Mouse (Mus musculus) forebrain, embryonic 14.5 days (tissue): ENCODE data around the gene Mettl26. TPM values are rescaled to one million over a fixed set of nuclear protein-coding genes. Genes with fewer than 3 reads are reported as not detected.
"Not testable (repeated sequence)": the region's sequence is repeated elsewhere in the genome, so short reads cannot be mapped to it uniquely, and the experiment has no call there.

ENCODE experiments used
- ATAC-seq: fragments of 200-750 bp; cut with Nextera tagmentation; 2 replicates; pipeline ENCODE4 v1.8.0; 2017; ENCODE audit warnings: mild to moderate bottlenecking, moderate library complexity
- DNase-seq: peaks from one replicate; pipeline ENCODE4 v3.0.0-alpha.2; 2015; ENCODE audit warnings: low spot score
- H3K27ac ChIP-seq: fragments of 300-500 bp; sonication (generic); 2 replicates; pipeline ENCODE4 v1.5.1; 2014; ENCODE audit warnings: low read depth, mild to moderate bottlenecking, control low read depth, low read length, moderate library complexity
- H3K27me3 ChIP-seq: fragments of 300-500 bp; sonication (generic); replicated peaks from 2 replicates; pipeline ENCODE4 v1.6.1; 2014; ENCODE audit warnings: low read length, control low read depth, mixed read lengths; ENCODE audit not compliant: control insufficient read depth, insufficient read depth
- H3K36me3 ChIP-seq: fragments of 300-500 bp; sonication (generic); 2 replicates; pipeline ENCODE4 v1.6.1; 2014; ENCODE audit warnings: low read length, control low read depth; ENCODE audit not compliant: control insufficient read depth, insufficient read depth
- H3K4me1 ChIP-seq: fragments of 300-500 bp; sonication (generic); 2 replicates; pipeline ENCODE4 v1.6.1; 2014; ENCODE audit warnings: antibody characterized with exemption, low read length, control low read depth; ENCODE audit not compliant: control insufficient read depth, insufficient read depth
- H3K4me2 ChIP-seq: fragments of 300-500 bp; sonication (generic); 2 replicates; pipeline ENCODE4 v1.6.1; 2014; ENCODE audit warnings: mild to moderate bottlenecking, control low read depth, low read length
- H3K4me3 ChIP-seq: fragments of 300-500 bp; sonication (generic); 2 replicates; pipeline ENCODE4 v1.5.1; 2014; ENCODE audit warnings: low read depth, low read length, control low read depth
- H3K9ac ChIP-seq: fragments of 300-500 bp; sonication (generic); 2 replicates; pipeline ENCODE4 v1.6.1; 2014; ENCODE audit warnings: mild to moderate bottlenecking, low read length, control low read depth, moderate library complexity
- H3K9me3 ChIP-seq: fragments of 300-500 bp; sonication (generic); replicated peaks from 2 replicates; pipeline ENCODE4 v1.6.1; 2016; ENCODE audit warnings: low read length, control low read depth, mixed read lengths; ENCODE audit not compliant: control insufficient read depth
- WGBS: fragments of 180-500 bp; shearing (Covaris S2); extraction: QIAGEN DNeasy Blood & Tissue Kit; methylation state at CpG from one replicate; pipeline ENCODE4 v1.1.7; 2014; 5-methylcytosine and 5-hydroxymethylcytosine counted together
- polyA plus RNA-seq: library from polyadenylated mRNA; unstranded; fragments of >200 nt; fragmentation: Nextera tagmentation; extraction: Ambion mirVana; gene quantifications from 2 replicates; pipeline ENCODE4 v1.2.1, GENCODE M21; 2014

Gene Mettl26
- polyA plus RNA-seq, 1 experiment from 2014 or later = 66.0 TPM

DNA sequence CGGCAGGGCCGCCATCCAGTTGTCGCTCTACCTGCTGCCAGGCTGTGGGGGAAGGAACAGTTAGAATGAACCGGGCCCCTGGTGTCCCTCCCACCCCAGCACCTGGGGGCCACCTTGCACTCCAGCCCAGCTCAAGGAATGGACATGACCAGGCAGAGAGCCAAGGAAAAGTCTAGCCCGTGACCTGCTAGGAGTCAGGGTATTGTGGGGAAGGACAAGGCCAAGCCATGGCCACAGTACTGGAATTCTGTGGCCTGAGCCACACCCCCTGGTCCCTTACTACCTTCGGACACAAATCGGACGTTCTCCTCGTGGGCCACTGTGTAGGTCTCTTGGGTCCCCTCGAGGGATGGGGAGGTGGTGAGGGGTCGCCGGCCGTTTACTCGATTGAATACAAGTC, 10.6 kb upstream of the Mettl26 start:
- DNase-seq = no peak
- no peaks in the 10 kb centered on the region for H3K9me3 ChIP-seq
- no peak overlapping the region for H3K4me3 ChIP-seq
- H3K4me1 ChIP-seq = peaks cover 17% of the 10 kb centered on the region
- no peak overlapping the region for H3K27ac ChIP-seq
- no peaks in the 10 kb centered on the region for H3K36me3 ChIP-seq
- H3K9ac ChIP-seq = no peak overlapping the region
- no peak overlapping the region for H3K4me2 ChIP-seq
- no peak for ATAC-seq
- 93% methylated on average over 14 of the region's 14 CpGs for WGBS
- no peaks in the 10 kb centered on the region for H3K27me3 ChIP-seq

DNA sequence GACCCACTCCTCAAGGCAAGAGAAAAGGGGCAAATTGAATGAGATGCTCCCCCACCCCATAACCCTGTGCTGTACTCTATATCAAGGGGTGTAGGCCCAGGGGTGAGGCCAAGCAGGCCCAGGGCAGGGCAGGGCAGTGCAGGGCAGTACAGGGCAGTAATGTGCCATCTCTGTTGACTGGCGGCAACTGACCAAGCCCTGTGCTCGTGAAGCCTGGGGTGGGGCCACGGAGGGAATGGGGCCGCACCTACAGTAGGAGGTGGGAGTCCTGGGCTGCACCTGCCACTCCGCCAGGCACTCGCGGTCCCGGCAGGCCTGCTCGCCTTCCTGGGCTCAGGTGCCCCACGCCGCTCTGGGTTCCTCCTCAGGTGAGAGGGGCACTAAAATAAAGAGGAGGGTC, 9.6 kb upstream of the Mettl26 start:
- Histone ChIP-seq H3K4me2 (no peak overlapping the region), H3K27ac (no peak overlapping the region), H3K27me3 (no peaks in the 10 kb centered on the region), H3K4me3 (no peak overlapping the region), H3K9ac (no peak overlapping the region), H3K36me3 (no peaks in the 10 kb centered on the region), H3K9me3 (no peaks in the 10 kb centered on the region), H3K4me1 (peaks cover 16% of the 10 kb centered on the region)
- no peak for DNase-seq
- WGBS = 90% methylated on average over 11 of the region's 11 CpGs
- no peak for ATAC-seq

DNA sequence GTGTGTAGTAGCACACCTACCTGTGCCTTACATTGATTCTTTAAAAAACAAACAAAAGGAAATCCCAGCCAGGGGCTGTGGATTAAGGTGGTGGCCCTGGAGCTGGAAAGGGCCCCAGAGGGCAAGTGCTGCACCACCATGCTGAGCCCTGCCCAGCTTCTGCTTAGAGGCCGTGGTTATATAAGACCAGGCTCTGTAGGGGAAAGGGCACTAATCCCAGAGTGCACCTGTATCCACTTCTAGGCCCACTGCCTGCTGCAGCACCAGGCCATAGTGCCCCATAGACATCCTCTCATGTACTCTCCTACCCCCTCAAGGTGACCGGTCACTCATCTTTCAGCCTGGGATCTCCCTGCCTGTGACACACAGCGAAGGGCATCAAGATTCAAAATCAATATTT, 8.7 kb upstream of the Mettl26 start:
- WGBS = 88% methylated on average over 3 of the region's 3 CpGs
- ATAC-seq = no peak
- Histone ChIP-seq H3K4me2 (no peak overlapping the region), H3K4me1 (peaks cover 10% of the 10 kb centered on the region; the same call in 1 of the 2 replicates), H3K4me3 (no peak overlapping the region), H3K27me3 (no peaks in the 10 kb centered on the region), H3K9ac (no peak overlapping the region), H3K9me3 (no peaks in the 10 kb centered on the region), H3K27ac (no peak overlapping the region), H3K36me3 (no peaks in the 10 kb centered on the region)
- DNase-seq = no peak

DNA sequence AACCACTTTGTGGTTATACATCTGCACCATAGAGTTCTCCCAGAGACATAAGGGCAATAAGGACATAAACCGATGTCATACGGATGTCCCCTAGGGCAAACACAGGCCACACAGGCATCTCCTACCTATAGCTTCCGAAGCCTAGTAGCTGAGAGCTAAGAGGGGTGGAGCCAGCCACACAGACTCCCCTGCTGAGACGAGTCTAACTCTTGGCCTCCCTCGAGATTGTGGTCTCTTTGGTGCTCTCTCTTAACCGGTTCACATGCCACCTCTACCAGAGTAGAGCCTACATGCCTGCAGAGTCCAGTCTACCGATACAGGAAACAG, 7.4 kb upstream of the Mettl26 start:
- ATAC-seq (no peak), DNase-seq (no peak)
- H3K27me3 ChIP-seq = no peaks in the 10 kb centered on the region
- peak overlapping the region; percentile 62 for H3K4me3 ChIP-seq
- no peaks in the 10 kb centered on the region for H3K36me3 ChIP-seq
- H3K4me2 ChIP-seq = peak overlapping the region; percentile 99
- no peaks in the 10 kb centered on the region for H3K9me3 ChIP-seq
- 13% methylated on average over 7 of the region's 7 CpGs for WGBS
- H3K4me1 ChIP-seq = peaks cover 6% of the 10 kb centered on the region; the same call in 1 of the 2 replicates
- no peak overlapping the region for H3K27ac ChIP-seq
- H3K9ac ChIP-seq = peak overlapping the region; percentile 69

DNA sequence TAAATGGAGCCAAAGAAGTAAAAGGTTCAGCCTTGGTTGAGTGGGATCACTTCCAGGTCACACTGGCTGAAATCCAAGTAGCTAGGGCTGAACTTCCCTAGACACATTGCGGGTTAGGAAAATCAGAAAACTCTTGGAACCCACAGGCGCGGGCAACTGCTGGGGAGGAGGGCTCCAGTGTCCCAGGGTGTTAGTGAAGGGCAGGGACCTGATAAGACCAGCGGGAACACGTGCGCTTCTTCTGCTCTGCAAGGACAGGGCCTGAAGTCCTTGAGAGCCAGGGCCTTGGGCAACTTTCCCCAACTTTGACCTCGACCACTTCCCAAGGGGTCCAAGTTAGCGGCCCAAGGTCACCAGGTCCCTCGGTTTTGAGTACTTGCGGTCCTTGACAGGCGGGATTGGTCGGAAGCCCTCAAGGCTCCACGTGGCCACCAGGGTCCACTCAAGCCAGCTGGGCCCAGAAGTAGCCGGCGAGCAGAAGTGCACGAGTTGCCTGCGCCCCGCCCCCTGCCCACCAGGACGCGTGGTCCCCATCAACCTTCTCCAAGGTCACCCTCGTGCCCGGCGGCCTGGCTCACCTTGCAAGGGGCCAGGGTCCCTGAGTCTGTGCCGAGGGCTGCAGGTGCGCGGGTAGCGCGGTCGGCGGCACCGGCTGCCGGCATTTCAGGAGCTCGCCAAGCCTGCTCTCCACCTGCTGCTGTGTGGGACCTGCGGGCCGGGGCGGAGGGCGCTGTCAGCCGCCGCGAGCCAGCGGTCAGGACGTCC, 6.9 kb upstream of the Mettl26 start:
- Histone ChIP-seq H3K27me3 (no peaks in the 10 kb centered on the region), H3K9ac (peak overlapping the region; percentile 69), H3K4me3 (peak overlapping the region; percentile 62), H3K27ac (no peak overlapping the region), H3K9me3 (no peaks in the 10 kb centered on the region), H3K4me1 (peaks cover 6% of the 10 kb centered on the region; the same call in 1 of the 2 replicates), H3K4me2 (peak overlapping the region; percentile 99), H3K36me3 (no peaks in the 10 kb centered on the region)
- 2% methylated on average over 41 of the region's 42 CpGs for WGBS
- DNase-seq = peak; percentile 17
- ATAC-seq = peak; percentile 51

DNA sequence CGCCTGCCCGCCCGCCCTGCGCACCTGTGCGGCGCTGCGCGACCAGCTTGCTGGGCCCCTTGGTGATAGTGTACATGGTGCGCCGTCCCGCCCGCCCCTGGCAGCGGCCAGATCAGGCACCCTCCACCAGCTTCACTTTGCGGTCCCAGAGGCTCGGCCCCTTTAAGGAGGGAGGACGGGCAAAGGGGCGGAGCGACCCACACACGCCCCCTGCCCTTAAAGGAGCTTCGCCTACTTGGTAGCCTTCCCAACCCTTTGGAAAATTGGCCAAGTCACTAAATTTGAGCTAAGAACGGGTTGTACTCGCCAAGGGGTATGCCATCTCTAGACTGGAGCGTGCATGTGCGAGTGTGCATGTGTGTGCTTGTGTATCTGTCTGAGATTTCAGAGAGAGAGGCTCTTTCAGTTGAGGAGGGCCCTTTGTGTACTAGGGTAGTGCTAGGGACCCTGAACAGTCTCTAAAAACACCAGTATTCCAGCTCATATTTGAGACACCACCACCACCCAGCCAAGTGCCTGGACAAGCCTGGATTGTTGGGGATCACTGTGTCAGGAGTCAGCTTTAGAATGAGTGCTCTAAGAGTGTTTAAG, 6.2 kb upstream of the Mettl26 start, which contains the start of gene Mcrip2:
Gene Mcrip2 (minus strand): TSS at position 164 of the 591 bp plus-strand sequence.
- no peaks in the 10 kb centered on the region for H3K36me3 ChIP-seq
- H3K9ac ChIP-seq = peak within 1 kb of the TSS; percentile 69
- peak within 1 kb of the TSS; percentile 62 for H3K4me3 ChIP-seq
- H3K4me1 ChIP-seq = peaks cover 6% of the 10 kb centered on the region; the same call in 1 of the 2 replicates
- H3K27ac ChIP-seq = peak within 1 kb of the TSS; percentile 55; the same call in 1 of the 2 replicates
- peak; percentile 94 for ATAC-seq
- WGBS = 0% methylated on average over 24 of the region's 24 CpGs
- H3K27me3 ChIP-seq = no peaks in the 10 kb centered on the region
- DNase-seq = peak; percentile 91
- no peaks in the 10 kb centered on the region for H3K9me3 ChIP-seq
- peak within 1 kb of the TSS; percentile 99 for H3K4me2 ChIP-seq

DNA sequence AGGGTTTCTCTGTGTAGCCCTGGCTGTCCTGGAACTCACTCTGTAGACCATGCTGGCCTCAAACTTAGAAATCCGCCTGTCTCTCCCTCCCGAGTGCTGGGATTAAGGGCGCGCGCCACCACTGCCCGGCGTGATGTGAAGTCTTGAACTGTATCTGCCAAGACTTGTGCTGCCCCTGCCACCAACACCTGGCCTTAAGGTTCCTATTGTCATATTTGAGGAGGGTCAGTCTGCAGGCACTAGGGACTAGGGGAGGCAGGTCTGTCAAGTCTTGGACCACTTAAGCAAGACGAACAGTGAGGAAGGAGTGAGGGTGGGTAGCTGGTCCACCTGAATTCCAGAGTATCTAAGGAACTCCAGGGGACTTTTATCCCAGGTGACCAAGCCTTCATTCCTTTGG, 5.4 kb upstream of the Mettl26 start:
- Histone ChIP-seq H3K4me3 (no peak overlapping the region), H3K27ac (no peak overlapping the region), H3K4me1 (peaks cover 12% of the 10 kb centered on the region; the same call in 1 of the 2 replicates), H3K9ac (no peak overlapping the region), H3K4me2 (no peak overlapping the region), H3K36me3 (no peaks in the 10 kb centered on the region), H3K9me3 (no peaks in the 10 kb centered on the region), H3K27me3 (no peaks in the 10 kb centered on the region)
- 88% methylated on average over 8 of the region's 8 CpGs for WGBS
- no peak for ATAC-seq
- DNase-seq = no peak

DNA sequence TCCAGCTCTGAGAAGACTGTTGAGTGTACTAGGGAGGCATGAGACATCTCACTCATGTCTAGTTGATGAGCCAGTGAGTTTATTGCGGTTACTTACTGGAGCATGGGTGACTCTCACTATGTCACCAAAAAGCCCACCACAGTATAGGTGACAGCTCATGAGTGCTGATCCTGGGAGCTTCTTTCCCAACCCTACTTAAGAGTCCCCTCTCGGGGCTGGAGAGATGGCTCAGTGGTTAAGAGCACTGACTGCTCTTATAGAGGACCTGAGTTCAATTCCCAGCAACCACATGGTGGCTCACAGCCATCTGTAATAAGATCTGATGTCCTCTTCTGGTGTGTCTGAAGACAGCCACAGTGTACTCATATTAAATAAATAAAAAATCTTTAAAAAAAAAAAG, 4.9 kb upstream of the Mettl26 start:
- DNase-seq (no peak), ATAC-seq (no peak)
- H3K9ac ChIP-seq = no peak overlapping the region
- H3K27ac ChIP-seq = no peak overlapping the region
- H3K4me2 ChIP-seq = no peak overlapping the region
- peaks cover 12% of the 10 kb centered on the region; the same call in 1 of the 2 replicates for H3K4me1 ChIP-seq
- WGBS = 91% methylated on average over 2 of the region's 2 CpGs
- H3K36me3 ChIP-seq = no peaks in the 10 kb centered on the region
- H3K9me3 ChIP-seq = no peaks in the 10 kb centered on the region
- no peak overlapping the region for H3K4me3 ChIP-seq
- no peaks in the 10 kb centered on the region for H3K27me3 ChIP-seq

DNA sequence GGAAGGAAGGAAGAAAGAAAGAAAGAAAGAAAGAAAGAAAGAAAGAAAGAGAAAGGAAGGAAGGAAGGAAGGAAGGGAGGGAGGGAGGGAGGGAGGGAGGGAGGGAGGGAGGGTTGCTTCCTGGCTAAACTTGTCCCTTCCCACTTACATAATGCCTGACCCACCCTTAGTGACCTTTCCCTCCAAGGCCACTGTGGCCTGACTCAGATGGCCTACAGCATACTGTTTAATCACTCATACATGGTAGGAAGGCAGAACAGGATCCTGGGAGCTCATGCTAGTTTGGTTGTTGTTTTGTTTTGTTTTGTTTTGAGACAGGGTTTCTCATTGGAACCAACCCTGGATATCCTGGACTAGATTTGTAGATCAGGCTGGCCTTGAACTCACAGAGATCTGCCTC, 3.3 kb upstream of the Mettl26 start:
- H3K27me3 ChIP-seq, H3K4me3 ChIP-seq, H3K4me2 ChIP-seq, H3K9ac ChIP-seq, H3K9me3 ChIP-seq, H3K27ac ChIP-seq, DNase-seq, ATAC-seq, H3K36me3 ChIP-seq: not testable (repeated sequence)
- peaks cover 18% of the 10 kb centered on the region for H3K4me1 ChIP-seq
